Mouse (Mus musculus) lung, postnatal 0 days (tissue): ENCODE data around the gene Map3k7.

Experiments used
- CTCF ChIP-seq: IDR thresholded peaks from 2 replicates; pipeline ENCODE4 v1.5.1; 2016; ENCODE audit warnings: antibody characterized with exemption, mild to moderate bottlenecking
- EP300 ChIP-seq: IDR thresholded peaks from 2 replicates; pipeline ENCODE4 v1.6.1; 2016; ENCODE audit warnings: antibody characterized with exemption, mild to moderate bottlenecking, control low read depth

DNA sequence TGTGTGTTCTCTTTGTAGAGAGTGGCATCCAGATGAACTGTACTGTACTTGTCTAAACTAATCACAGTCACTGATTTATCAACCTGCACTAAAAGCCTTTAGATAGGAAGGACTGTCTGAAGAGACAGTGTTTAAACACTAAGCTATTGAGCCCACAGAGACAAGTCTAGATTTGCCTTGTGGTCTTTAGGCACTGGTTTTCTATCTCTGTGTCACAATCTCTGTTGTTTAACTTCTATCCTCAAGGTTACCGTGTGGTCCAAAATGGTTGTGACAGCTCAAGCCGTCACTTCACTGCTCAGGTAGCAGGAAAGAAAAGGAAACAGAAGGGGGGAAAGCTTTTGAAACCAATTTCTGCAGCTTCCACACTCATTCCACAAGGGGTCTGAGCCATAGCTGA, 29.5 kb downstream of the Map3k7 start:
- TF ChIP-seq CTCF (no peak), EP300 (no peak)
